Mouse (Mus musculus) midbrain, embryonic 15.5 days (tissue): ENCODE data around the gene Rapgef2. TPM values are rescaled to one million over a fixed set of nuclear protein-coding genes. Genes with fewer than 3 reads are reported as not detected.
A peak's percentile ranks its signal among the peaks of the same experiment; 100 is the strongest.

Source experiments
- ATAC-seq: fragments of 200-750 bp; cut with Nextera tagmentation; replicated peaks from 2 replicates; pipeline ENCODE4 v1.8.0; 2017; ENCODE audit warnings: moderate TSS enrichment
- H3K27ac ChIP-seq: fragments of 300-500 bp; sonication (generic); 2 replicates; pipeline ENCODE4 v1.5.1; 2015; ENCODE audit warnings: mild to moderate bottlenecking, inconsistent platforms
- H3K27me3 ChIP-seq: fragments of 300-500 bp; sonication (generic); replicated peaks from 2 replicates; pipeline ENCODE4 v1.6.1; 2015; ENCODE audit warnings: inconsistent platforms
- H3K36me3 ChIP-seq: fragments of 300-500 bp; sonication (generic); replicated peaks from 2 replicates; pipeline ENCODE4 v1.6.1; 2015; ENCODE audit warnings: inconsistent platforms
- H3K4me1 ChIP-seq: fragments of 300-500 bp; sonication (generic); 2 replicates; pipeline ENCODE4 v1.6.1; 2015; ENCODE audit warnings: inconsistent platforms
- H3K4me2 ChIP-seq: fragments of 300-500 bp; sonication (generic); 2 replicates; pipeline ENCODE4 v1.6.1; 2015; ENCODE audit warnings: inconsistent platforms, mild to moderate bottlenecking, moderate library complexity
- H3K4me3 ChIP-seq: fragments of 300-500 bp; sonication (generic); 2 replicates; pipeline ENCODE4 v1.5.1; 2015; ENCODE audit warnings: mild to moderate bottlenecking, inconsistent platforms
- H3K9ac ChIP-seq: fragments of 300-500 bp; sonication (generic); 2 replicates; pipeline ENCODE4 v1.6.1; 2015; ENCODE audit warnings: mild to moderate bottlenecking, inconsistent platforms
- H3K9me3 ChIP-seq: fragments of 300-500 bp; sonication (generic); 2 replicates; pipeline ENCODE4 v1.6.1; 2016; ENCODE audit warnings: inconsistent platforms
- WGBS: fragments of 180-500 bp; shearing (Covaris S2); methylation state at CpG from one replicate; pipeline ENCODE4 v1.1.7; 2015; ENCODE audit warnings: mixed read lengths; 5-methylcytosine and 5-hydroxymethylcytosine counted together
- polyA plus RNA-seq: library from polyadenylated mRNA; unstranded; fragments of >200 nt; fragmentation: Nextera tagmentation; extraction: Ambion mirVana; gene quantifications from 2 replicates; pipeline ENCODE4 v1.2.1, GENCODE M21; 2015

Gene Rapgef2
- polyA plus RNA-seq, 1 experiment from 2014 or later, result 14.4 TPM

- no peaks in the 10 kb centered on the region for H3K27me3 ChIP-seq
- 98% methylated on average over 7 of the region's 7 CpGs for WGBS
- peaks cover 6% of the 10 kb centered on the region; the same call in 1 of the 2 replicates for H3K4me1 ChIP-seq
- no peak for ATAC-seq
- no peak overlapping the region for H3K4me2 ChIP-seq
- no peak overlapping the region for H3K4me3 ChIP-seq
- no peaks in the 10 kb centered on the region for H3K36me3 ChIP-seq
- H3K9me3 ChIP-seq, result no peaks in the 10 kb centered on the region
- H3K9ac ChIP-seq, result no peak overlapping the region
- H3K27ac ChIP-seq, result no peak overlapping the region
Measured at GRCm38 (mm10) chr3:79206524-79206923, 79.8 kb downstream of the Rapgef2 start.

- H3K9ac ChIP-seq, result no peak overlapping the region
- no peak overlapping the region for H3K27ac ChIP-seq
- no peaks in the 10 kb centered on the region for H3K36me3 ChIP-seq
- H3K4me3 ChIP-seq, result no peak overlapping the region
- H3K4me2 ChIP-seq, result no peak overlapping the region
- H3K4me1 ChIP-seq, result peaks cover 6% of the 10 kb centered on the region; the same call in 1 of the 2 replicates
- no peaks in the 10 kb centered on the region for H3K9me3 ChIP-seq
- WGBS, result 82% methylated on average over 4 of the region's 4 CpGs
- H3K27me3 ChIP-seq, result no peaks in the 10 kb centered on the region
- ATAC-seq, result no peak
Measured at GRCm38 (mm10) chr3:79205981-79206380, 80.3 kb downstream of the Rapgef2 start.

GRCm38 (mm10) chr3:79205112-79205511 is 81.2 kb downstream of the Rapgef2 start:
- H3K27ac ChIP-seq, result no peak overlapping the region
- peaks cover 6% of the 10 kb centered on the region; the same call in 1 of the 2 replicates for H3K4me1 ChIP-seq
- WGBS, result 48% methylated on average over 3 of the region's 3 CpGs
- ATAC-seq, result no peak
- H3K4me3 ChIP-seq, result no peak overlapping the region
- no peaks in the 10 kb centered on the region for H3K9me3 ChIP-seq
- no peak overlapping the region for H3K9ac ChIP-seq
- no peaks in the 10 kb centered on the region for H3K27me3 ChIP-seq
- no peaks in the 10 kb centered on the region for H3K36me3 ChIP-seq
- no peak overlapping the region for H3K4me2 ChIP-seq

- Histone ChIP-seq H3K27me3 (no peaks in the 10 kb centered on the region), H3K9ac (no peak overlapping the region), H3K4me3 (no peak overlapping the region), H3K4me2 (no peak overlapping the region), H3K9me3 (no peaks in the 10 kb centered on the region), H3K4me1 (peaks cover 6% of the 10 kb centered on the region; the same call in 1 of the 2 replicates), H3K36me3 (no peaks in the 10 kb centered on the region), H3K27ac (no peak overlapping the region)
- no peak for ATAC-seq
- WGBS, result 74% methylated on average over 9 of the region's 9 CpGs
Measured at GRCm38 (mm10) chr3:79204261-79204660, 82.1 kb downstream of the Rapgef2 start.

- Histone ChIP-seq H3K9ac (no peak overlapping the region), H3K9me3 (no peaks in the 10 kb centered on the region), H3K27ac (no peak overlapping the region), H3K27me3 (no peaks in the 10 kb centered on the region), H3K4me2 (no peak overlapping the region), H3K36me3 (no peaks in the 10 kb centered on the region), H3K4me1 (peaks cover 6% of the 10 kb centered on the region; the same call in 1 of the 2 replicates), H3K4me3 (no peak overlapping the region)
- ATAC-seq, result no peak
- 61% methylated on average over 5 of the region's 5 CpGs for WGBS
Measured at GRCm38 (mm10) chr3:79203821-79204220, 82.5 kb downstream of the Rapgef2 start.

- H3K9me3 ChIP-seq, result no peaks in the 10 kb centered on the region
- ATAC-seq, result no peak
- H3K4me1 ChIP-seq, result peaks cover 6% of the 10 kb centered on the region; the same call in 1 of the 2 replicates
- 77% methylated on average over 3 of the region's 3 CpGs for WGBS
- H3K27me3 ChIP-seq, result no peaks in the 10 kb centered on the region
- no peak overlapping the region for H3K4me3 ChIP-seq
- H3K27ac ChIP-seq, result no peak overlapping the region
- no peak overlapping the region for H3K4me2 ChIP-seq
- H3K9ac ChIP-seq, result no peak overlapping the region
- H3K36me3 ChIP-seq, result no peaks in the 10 kb centered on the region
Measured at GRCm38 (mm10) chr3:79203178-79203577, 83.1 kb downstream of the Rapgef2 start.

GRCm38 (mm10) chr3:79202275-79203153 is 83.8 kb downstream of the Rapgef2 start:
- peak; percentile 83 for ATAC-seq
- Histone ChIP-seq H3K4me1 (peaks cover 6% of the 10 kb centered on the region; the same call in 1 of the 2 replicates), H3K9ac (no peak overlapping the region), H3K27me3 (no peaks in the 10 kb centered on the region), H3K4me3 (no peak overlapping the region), H3K27ac (no peak overlapping the region), H3K9me3 (no peaks in the 10 kb centered on the region), H3K36me3 (no peaks in the 10 kb centered on the region), H3K4me2 (no peak overlapping the region)
- WGBS, result 41% methylated on average over 11 of the region's 11 CpGs

- H3K4me3 ChIP-seq, result no peak overlapping the region
- H3K36me3 ChIP-seq, result no peaks in the 10 kb centered on the region
- H3K27ac ChIP-seq, result no peak overlapping the region
- H3K4me2 ChIP-seq, result no peak overlapping the region
- no peaks in the 10 kb centered on the region for H3K27me3 ChIP-seq
- WGBS, result 60% methylated on average over 6 of the region's 6 CpGs
- H3K4me1 ChIP-seq, result peaks cover 11% of the 10 kb centered on the region
- no peak overlapping the region for H3K9ac ChIP-seq
- ATAC-seq, result peak; percentile 77
- H3K9me3 ChIP-seq, result no peaks in the 10 kb centered on the region
Measured at GRCm38 (mm10) chr3:79196708-79197437, 89.4 kb downstream of the Rapgef2 start.

- H3K9ac ChIP-seq, result no peak overlapping the region
- H3K27me3 ChIP-seq, result no peaks in the 10 kb centered on the region
- H3K4me2 ChIP-seq, result no peak overlapping the region
- no peak overlapping the region for H3K27ac ChIP-seq
- H3K4me1 ChIP-seq, result peaks cover 13% of the 10 kb centered on the region
- H3K4me3 ChIP-seq, result no peak overlapping the region
- H3K36me3 ChIP-seq, result no peaks in the 10 kb centered on the region
- WGBS, result 89% methylated on average over 9 of the region's 9 CpGs
- H3K9me3 ChIP-seq, result no peaks in the 10 kb centered on the region
- no peak for ATAC-seq
Measured at GRCm38 (mm10) chr3:79195280-79195679, 91.0 kb downstream of the Rapgef2 start.

GRCm38 (mm10) chr3:79194111-79194793 is 92.1 kb downstream of the Rapgef2 start:
- Histone ChIP-seq H3K27ac (no peak overlapping the region), H3K4me2 (no peak overlapping the region), H3K9ac (no peak overlapping the region), H3K4me3 (no peak overlapping the region), H3K9me3 (no peaks in the 10 kb centered on the region), H3K36me3 (no peaks in the 10 kb centered on the region), H3K27me3 (no peaks in the 10 kb centered on the region), H3K4me1 (peaks cover 13% of the 10 kb centered on the region)
- no peak for ATAC-seq
- 91% methylated on average over 8 of the region's 8 CpGs for WGBS

GRCm38 (mm10) chr3:79193001-79193400 is 93.3 kb downstream of the Rapgef2 start:
- Histone ChIP-seq H3K9ac (no peak overlapping the region), H3K4me3 (no peak overlapping the region), H3K9me3 (no peaks in the 10 kb centered on the region), H3K27ac (no peak overlapping the region), H3K4me1 (peaks cover 13% of the 10 kb centered on the region), H3K36me3 (no peaks in the 10 kb centered on the region), H3K27me3 (no peaks in the 10 kb centered on the region), H3K4me2 (no peak overlapping the region)
- ATAC-seq, result no peak
- WGBS, result 70% methylated on average over 4 of the region's 4 CpGs

GRCm38 (mm10) chr3:79191981-79192380 is 94.3 kb downstream of the Rapgef2 start:
- no peak overlapping the region for H3K4me3 ChIP-seq
- H3K36me3 ChIP-seq, result no peaks in the 10 kb centered on the region
- peak; percentile 18 for ATAC-seq
- no peaks in the 10 kb centered on the region for H3K27me3 ChIP-seq
- peak overlapping the region; percentile 0; the same call in 1 of the 2 replicates for H3K4me2 ChIP-seq
- no peaks in the 10 kb centered on the region for H3K9me3 ChIP-seq
- WGBS, result 65% methylated on average over 9 of the region's 9 CpGs
- no peak overlapping the region for H3K27ac ChIP-seq
- peaks cover 13% of the 10 kb centered on the region for H3K4me1 ChIP-seq
- no peak overlapping the region for H3K9ac ChIP-seq
